Mouse (Mus musculus): ENCODE results near the gene 4921501E09Rik. TPM values are rescaled to one million over a fixed set of nuclear protein-coding genes. Genes with fewer than 3 reads are reported as not detected.

Gene 4921501E09Rik
- total RNA-seq (2014; rRNA removed): not detected in 2 replicates
- polyA plus RNA-seq (2012; rRNA removed): not detected in 2 replicates

DNA sequence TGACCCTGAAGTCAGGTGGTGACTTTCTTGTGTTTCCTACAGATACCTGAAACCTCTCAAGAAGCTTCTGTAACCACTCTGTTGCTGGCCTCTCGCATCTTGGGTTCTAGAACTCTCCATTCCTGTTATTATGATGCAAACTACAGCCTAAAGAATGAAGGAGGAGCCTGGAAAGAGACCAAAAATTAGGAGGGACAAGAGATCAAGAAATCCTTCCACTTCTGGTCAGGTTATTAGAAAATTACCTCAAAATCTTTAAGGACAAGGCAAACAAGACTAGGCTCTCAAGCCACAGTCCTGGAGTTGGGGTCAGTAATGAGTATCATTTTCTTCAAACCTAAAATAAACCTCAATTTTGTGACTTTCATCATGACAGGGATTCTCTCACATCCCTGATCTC is at the start of gene 4921501E09Rik:
4921501E09Rik (minus strand) TSS at position 101 of the 400 bp plus-strand sequence.
- Histone ChIP-seq H3K27ac (replicated peaks; ENCODE audit: insufficient read depth, low read depth, low read length) (no peak within 1 kb of the TSS), H3K4me1 (ENCODE audit: control insufficient read depth, insufficient read depth, low read length) (no peaks in the 10 kb centered on the region), H3K9ac (ENCODE audit: low read depth, low read length) (no peak within 1 kb of the TSS), H3K79me2 (ENCODE audit: control insufficient read depth, insufficient read depth, low read length) (no peaks in the 10 kb centered on the region), H3K4me3 (ENCODE audit: insufficient read depth, low read depth, low read length) (no peak within 1 kb of the TSS), H3K36me3 (ENCODE audit: control insufficient read depth, insufficient read depth, low read length) (no peaks in the 10 kb centered on the region), H3K27me3 (ENCODE audit: control insufficient read depth, insufficient read depth, low read length) (no peaks in the 10 kb centered on the region)
- 65% methylated on average over 1 of the region's 1 CpGs for WGBS
- DNase-seq (ENCODE audit: extremely low read depth, low read depth, low spot score): no peak
- TF ChIP-seq CTCF (IDR thresholded peaks at IDR 0.05; ENCODE audit: low read depth, low read length) (no peak), POLR2A (IDR thresholded peaks at IDR 0.05; ENCODE audit: extremely low read depth, insufficient read depth, low read length) (no peak)

DNA sequence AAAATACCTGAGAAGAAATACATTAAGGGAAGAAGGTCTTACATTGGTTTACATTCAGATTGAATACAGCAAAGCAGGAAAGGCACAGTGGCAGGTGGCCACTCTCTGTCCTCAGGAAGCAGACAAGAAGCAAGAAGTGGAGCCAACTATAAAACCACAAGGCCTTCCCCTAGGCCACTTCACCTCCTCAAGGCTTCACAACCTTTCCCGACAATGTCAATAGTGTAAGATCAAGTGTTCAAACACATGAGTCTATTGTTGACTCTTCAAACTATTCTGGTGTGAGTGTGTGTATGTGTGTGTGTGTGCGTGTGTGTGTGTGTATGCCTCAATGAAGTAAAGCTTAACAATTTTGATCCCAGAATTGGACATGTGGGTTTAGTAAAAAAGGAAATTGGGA is 29.5 kb upstream of the 4921501E09Rik start:
- TF ChIP-seq POLR2A (IDR thresholded peaks at IDR 0.05; ENCODE audit: extremely low read depth, insufficient read depth, low read length) (no peak), CTCF (IDR thresholded peaks at IDR 0.05; ENCODE audit: low read depth, low read length) (no peak)
- peaks cover 2% of the 10 kb centered on the region; the same call in 1 of the 2 replicates for H3K36me3 ChIP-seq (ENCODE audit: control insufficient read depth, insufficient read depth, low read length)
- no peak overlapping the region for H3K27ac ChIP-seq (replicated peaks; ENCODE audit: insufficient read depth, low read depth, low read length)
- WGBS: 85% methylated on average over 2 of the region's 2 CpGs
- H3K4me1 ChIP-seq (ENCODE audit: control insufficient read depth, insufficient read depth, low read length): no peaks in the 10 kb centered on the region; the same call in 1 of the 2 replicates
- H3K4me3 ChIP-seq (ENCODE audit: insufficient read depth, low read depth, low read length): no peak overlapping the region
- H3K27me3 ChIP-seq (ENCODE audit: control insufficient read depth, insufficient read depth, low read length): no peaks in the 10 kb centered on the region
- H3K79me2 ChIP-seq (ENCODE audit: control insufficient read depth, insufficient read depth, low read length): peaks cover 8% of the 10 kb centered on the region; the same call in 1 of the 2 replicates
- no peak for DNase-seq (ENCODE audit: extremely low read depth, low read depth, low spot score)
- H3K9ac ChIP-seq (ENCODE audit: low read depth, low read length): no peak overlapping the region

DNA sequence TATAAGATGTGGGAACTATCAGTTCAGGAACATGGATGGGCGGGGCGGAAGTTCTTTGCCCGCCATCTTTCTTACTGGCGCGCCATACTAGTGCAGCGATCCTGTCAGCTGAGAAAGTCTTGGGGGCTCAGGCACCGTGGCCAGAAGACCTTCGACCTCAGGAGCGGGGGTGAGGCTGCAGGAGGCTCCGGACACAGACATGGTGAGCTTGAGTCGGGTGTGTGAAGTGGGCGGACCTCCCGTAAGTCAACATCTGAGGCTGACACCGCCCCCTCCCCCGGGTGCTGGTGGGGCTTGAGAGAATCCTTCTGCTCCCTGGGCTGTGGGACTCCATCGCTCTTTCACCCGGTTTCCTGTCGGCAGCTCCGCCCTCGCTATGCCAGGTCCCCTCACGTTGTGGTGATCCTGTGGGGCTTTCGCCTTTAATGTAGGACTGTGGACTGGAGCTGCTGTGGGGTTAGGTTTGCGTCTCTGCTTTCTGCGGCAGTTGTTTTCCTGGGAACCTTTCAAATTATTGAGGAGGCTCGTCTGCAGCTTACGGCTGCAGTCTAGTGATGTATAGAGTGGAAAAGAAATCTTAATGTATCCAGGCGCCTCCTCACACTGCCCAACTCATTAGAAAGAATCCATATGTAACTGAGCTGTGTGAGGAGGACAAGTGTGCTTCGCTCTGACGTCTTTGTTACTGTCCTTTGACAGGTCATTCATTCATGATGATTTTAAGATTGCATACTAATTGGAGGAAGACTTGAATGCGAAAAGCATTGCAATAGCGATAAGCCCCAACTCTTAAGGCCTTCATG is 24.7 kb upstream of the 4921501E09Rik start:
- Histone ChIP-seq H3K79me2 (ENCODE audit: control insufficient read depth, insufficient read depth, low read length) (peaks cover 8% of the 10 kb centered on the region; the same call in 1 of the 2 replicates), H3K9ac (ENCODE audit: low read depth, low read length) (peak overlapping the region; percentile 73), H3K4me3 (ENCODE audit: insufficient read depth, low read depth, low read length) (peak overlapping the region; percentile 76), H3K4me1 (ENCODE audit: control insufficient read depth, insufficient read depth, low read length) (no peaks in the 10 kb centered on the region; the same call in 1 of the 2 replicates), H3K27me3 (ENCODE audit: control insufficient read depth, insufficient read depth, low read length) (no peaks in the 10 kb centered on the region), H3K27ac (replicated peaks; ENCODE audit: insufficient read depth, low read depth, low read length) (peak overlapping the region; percentile 35), H3K36me3 (ENCODE audit: control insufficient read depth, insufficient read depth, low read length) (no peaks in the 10 kb centered on the region)
- DNase-seq (ENCODE audit: extremely low read depth, low read depth, low spot score): peak; percentile 74
- TF ChIP-seq CTCF (IDR thresholded peaks at IDR 0.05; ENCODE audit: low read depth, low read length): no peak
- no peak for TF ChIP-seq POLR2A (IDR thresholded peaks at IDR 0.05; ENCODE audit: extremely low read depth, insufficient read depth, low read length)
- WGBS: 2% methylated on average over 31 of the region's 31 CpGs

DNA sequence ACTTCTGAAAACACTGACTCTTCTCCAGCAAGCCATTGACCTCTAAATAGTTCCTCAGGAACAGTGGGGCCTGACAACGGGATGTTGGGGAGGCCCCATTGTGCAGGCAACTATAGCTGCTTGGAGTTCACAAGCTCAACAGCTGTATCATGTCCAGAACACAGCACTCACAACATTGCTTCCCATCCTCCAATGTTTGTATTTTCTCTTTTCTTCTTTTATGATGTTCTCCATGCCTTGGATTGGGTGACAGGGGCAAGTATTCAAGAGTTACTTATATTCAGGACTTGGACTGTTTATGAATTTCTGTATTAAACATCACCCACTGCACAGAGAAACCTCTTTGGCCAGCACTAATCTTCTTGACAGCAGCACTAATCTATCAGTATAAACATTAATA is 23.8 kb upstream of the 4921501E09Rik start:
- TF ChIP-seq CTCF (IDR thresholded peaks at IDR 0.05; ENCODE audit: low read depth, low read length): no peak
- no peak for TF ChIP-seq POLR2A (IDR thresholded peaks at IDR 0.05; ENCODE audit: extremely low read depth, insufficient read depth, low read length)
- Histone ChIP-seq H3K36me3 (ENCODE audit: control insufficient read depth, insufficient read depth, low read length) (no peaks in the 10 kb centered on the region), H3K27ac (replicated peaks; ENCODE audit: insufficient read depth, low read depth, low read length) (no peak overlapping the region), H3K4me3 (ENCODE audit: insufficient read depth, low read depth, low read length) (no peak overlapping the region), H3K79me2 (ENCODE audit: control insufficient read depth, insufficient read depth, low read length) (peaks cover 6% of the 10 kb centered on the region; the same call in 1 of the 2 replicates), H3K9ac (ENCODE audit: low read depth, low read length) (no peak overlapping the region), H3K27me3 (ENCODE audit: control insufficient read depth, insufficient read depth, low read length) (no peaks in the 10 kb centered on the region), H3K4me1 (ENCODE audit: control insufficient read depth, insufficient read depth, low read length) (no peaks in the 10 kb centered on the region; the same call in 1 of the 2 replicates)
- DNase-seq (ENCODE audit: extremely low read depth, low read depth, low spot score): no peak
- WGBS: 86% methylated on average over 1 of the region's 1 CpGs

DNA sequence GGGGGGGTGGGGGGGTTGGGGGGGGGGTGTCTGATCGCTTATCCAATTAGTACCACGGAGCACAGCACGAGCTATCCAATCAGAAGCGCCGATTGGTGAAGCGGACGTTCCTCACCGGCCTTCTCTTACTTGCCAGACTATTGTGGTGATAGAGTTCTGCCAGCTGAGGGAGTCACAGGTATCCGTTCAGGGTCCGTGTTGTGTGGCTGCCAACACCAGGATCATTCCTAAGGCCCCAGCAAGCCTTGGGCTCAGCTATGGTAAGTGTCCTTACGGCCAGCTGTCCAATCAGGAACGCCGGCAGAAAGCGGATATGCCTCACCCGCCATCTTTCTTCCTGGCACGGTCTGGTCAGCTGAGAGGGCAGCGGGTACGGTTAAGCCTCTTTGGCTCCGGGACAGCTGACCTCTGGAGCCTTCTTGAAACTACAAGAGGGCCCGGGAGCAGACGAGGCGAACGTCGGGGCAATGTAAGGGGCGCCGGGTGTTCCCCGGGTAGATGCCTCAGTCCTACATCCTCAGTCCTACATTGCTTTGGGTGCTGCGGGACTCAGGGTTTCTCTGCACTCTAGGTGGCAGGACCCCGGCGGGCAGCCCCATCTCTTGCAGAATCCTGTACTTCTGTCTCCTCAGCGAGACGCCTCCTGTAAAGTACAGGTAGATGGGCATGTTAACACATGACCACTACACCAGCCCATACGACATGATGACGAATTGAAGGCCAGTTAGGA is 21.5 kb upstream of the 4921501E09Rik start, which contains the start of gene Zfp563:
Zfp563 (plus strand) TSS at position 91 of the 730 bp plus-strand sequence.
- Histone ChIP-seq H3K27me3 (ENCODE audit: control insufficient read depth, insufficient read depth, low read length) (no peaks in the 10 kb centered on the region), H3K36me3 (ENCODE audit: control insufficient read depth, insufficient read depth, low read length) (no peaks in the 10 kb centered on the region), H3K9ac (ENCODE audit: low read depth, low read length) (peak within 1 kb of the TSS; percentile 71), H3K79me2 (ENCODE audit: control insufficient read depth, insufficient read depth, low read length) (peaks cover 4% of the 10 kb centered on the region; the same call in 1 of the 2 replicates), H3K4me1 (ENCODE audit: control insufficient read depth, insufficient read depth, low read length) (no peaks in the 10 kb centered on the region; the same call in 1 of the 2 replicates), H3K4me3 (ENCODE audit: insufficient read depth, low read depth, low read length) (peak within 1 kb of the TSS; percentile 55), H3K27ac (replicated peaks; ENCODE audit: insufficient read depth, low read depth, low read length) (peak within 1 kb of the TSS; percentile 65)
- 5% methylated on average over 34 of the region's 34 CpGs for WGBS
- TF ChIP-seq CTCF (IDR thresholded peaks at IDR 0.05; ENCODE audit: low read depth, low read length) (peak; percentile 16; the same call in 1 of the 2 replicates), POLR2A (IDR thresholded peaks at IDR 0.05; ENCODE audit: extremely low read depth, insufficient read depth, low read length) (0 out of 2 replicates have a peak, but pooled peaks have one; percentile 29)
- peak; percentile 95 for DNase-seq (ENCODE audit: extremely low read depth, low read depth, low spot score)

Measured in liver, adult 2 months (tissue).